Mouse (Mus musculus) MEL (cell line): ENCODE measurements at regions not wholly inside any gene's neighbourhood (a gene's known extent, or its start where the extent isn't known, plus 50 kb on each side); places are given as distances from the start of the nearest gene placed in this dataset.

ENCODE experiments used
- DNase-seq: peaks from one replicate; pipeline ENCODE4 v3.0.0; 2011; ENCODE audit warnings: low read depth, low spot score
- H3K27ac ChIP-seq: 2 replicates; pipeline ENCODE4 v1.5.1; 2012; ENCODE audit warnings: low read depth, mild to moderate bottlenecking, control low read depth, low read length, moderate library complexity; ENCODE audit not compliant: control insufficient read depth
- H3K27me3 ChIP-seq, 2 experiments: fragments of 150-350 bp in 1 of 2; sonication (generic) in 1 of 2; 2 replicates each; pipeline ENCODE4 v1.6.1; 2012; ENCODE audit warnings: low read length in 2 of 2, mild to moderate bottlenecking in 2 of 2, improper control_type of control experiment in 1 of 2, moderate library complexity in 1 of 2; ENCODE audit not compliant: insufficient read depth in 2 of 2, control insufficient read depth in 1 of 2
- H3K36me3 ChIP-seq, 2 experiments: 2 replicates each; pipeline ENCODE4 v1.6.1; 2012 to 2014; ENCODE audit warnings: low read length in 2 of 2, improper control_type of control experiment in 1 of 2, inconsistent platforms in 1 of 2, mild to moderate bottlenecking in 1 of 2; ENCODE audit not compliant: insufficient read depth in 2 of 2, control insufficient read depth in 1 of 2
- H3K4me1 ChIP-seq, 2 experiments: fragments of 150-350 bp in 1 of 2; sonication (generic) in 1 of 2; 2 replicates each; pipeline ENCODE4 v1.6.1; 2012; ENCODE audit warnings: low read length in 2 of 2, improper control_type of control experiment in 1 of 2, mild to moderate bottlenecking in 1 of 2; ENCODE audit not compliant: insufficient read depth in 2 of 2, control insufficient read depth in 1 of 2
- H3K4me3 ChIP-seq, 2 experiments: fragments of 150-350 bp in 1 of 2; sonication (generic) in 1 of 2; 2 replicates each; pipeline ENCODE4 v1.5.1; 2012; ENCODE audit warnings: low read depth in 2 of 2, low read length in 2 of 2, mild to moderate bottlenecking in 2 of 2, moderate library complexity in 2 of 2, control low read depth in 1 of 2, improper control_type of control experiment in 1 of 2; ENCODE audit not compliant: control insufficient read depth in 1 of 2, insufficient read depth in 1 of 2
- H3K79me2 ChIP-seq: 2 replicates; pipeline ENCODE4 v1.6.1; 2012; ENCODE audit warnings: mild to moderate bottlenecking, low read length, moderate library complexity; ENCODE audit not compliant: control insufficient read depth, poor library complexity, insufficient read depth
- H3K9ac ChIP-seq: 2 replicates; pipeline ENCODE4 v1.6.1; 2012; ENCODE audit warnings: low read depth, mild to moderate bottlenecking, control low read depth, low read length, moderate library complexity; ENCODE audit not compliant: control insufficient read depth, poor library complexity, severe bottlenecking
- H3K9me3 ChIP-seq: fragments of 150-350 bp; sonication (generic); replicated peaks from 2 replicates; pipeline ENCODE4 v1.6.1; 2012; ENCODE audit warnings: mild to moderate bottlenecking, low read length, improper control_type of control experiment, moderate library complexity; ENCODE audit not compliant: insufficient read depth
- BHLHE40 ChIP-seq: IDR thresholded peaks from 2 replicates; pipeline ENCODE4 v1.6.1; 2012; ENCODE audit warnings: low read depth, mild to moderate bottlenecking, inconsistent platforms, low read length, improper control_type of control experiment, borderline replicate concordance
- CHD2 ChIP-seq: IDR thresholded peaks from 2 replicates; pipeline ENCODE4 v1.6.1; 2011; ENCODE audit warnings: low read length, improper control_type of control experiment
- CTCF ChIP-seq, 3 experiments: IDR thresholded peaks in 2 of 3; conservative IDR thresholded peaks in 1 of 3; 2 replicates each; pipeline ENCODE4 v1.5.1; 2011 to 2012; ENCODE audit warnings: low read length in 3 of 3, low read depth in 2 of 3, mild to moderate bottlenecking in 2 of 3, improper control_type of control experiment in 1 of 3, inconsistent platforms in 1 of 3, mixed read lengths in 1 of 3, moderate library complexity in 1 of 3; ENCODE audit not compliant: control insufficient read depth in 1 of 3, insufficient read depth in 1 of 3, poor library complexity in 1 of 3, severe bottlenecking in 1 of 3
- ELF1 ChIP-seq: IDR thresholded peaks from 2 replicates; pipeline ENCODE4 v1.6.1; 2014; ENCODE audit warnings: low read depth, mild to moderate bottlenecking, inconsistent platforms, low read length, improper control_type of control experiment, moderate library complexity
- EP300 ChIP-seq, 2 experiments: IDR thresholded peaks; 2 replicates each; pipeline ENCODE4 v1.6.1; 2011; ENCODE audit warnings: improper control_type of control experiment in 2 of 2, low read length in 2 of 2, low read depth in 1 of 2, mild to moderate bottlenecking in 1 of 2
- GATA1 ChIP-seq: IDR thresholded peaks from 2 replicates; pipeline ENCODE4 v1.6.1; 2011; ENCODE audit warnings: low read depth, low read length, improper control_type of control experiment
- HCFC1 ChIP-seq: IDR thresholded peaks from 2 replicates; pipeline ENCODE4 v1.6.1; 2012; ENCODE audit warnings: low read depth, mild to moderate bottlenecking, inconsistent platforms, low read length, improper control_type of control experiment, moderate library complexity
- JUND ChIP-seq: IDR thresholded peaks from 2 replicates; pipeline ENCODE4 v1.6.1; 2011; ENCODE audit warnings: low read depth, mild to moderate bottlenecking, improper control_type of control experiment, low read length
- MAFK ChIP-seq: IDR thresholded peaks from 2 replicates; pipeline ENCODE4 v1.6.1; 2011; ENCODE audit warnings: low read depth, mild to moderate bottlenecking, low read length, improper control_type of control experiment, borderline replicate concordance
- MYC ChIP-seq: IDR thresholded peaks from 2 replicates; pipeline ENCODE4 v1.6.1; 2011; ENCODE audit warnings: low read depth, mild to moderate bottlenecking, low read length, improper control_type of control experiment, moderate library complexity
- NRF1 ChIP-seq: IDR thresholded peaks from 2 replicates; pipeline ENCODE4 v1.6.1; 2014; ENCODE audit warnings: low read depth, mild to moderate bottlenecking, inconsistent platforms, low read length, improper control_type of control experiment, moderate library complexity; ENCODE audit not compliant: poor library complexity, insufficient read depth, severe bottlenecking
- POLR2A ChIP-seq, 2 experiments: IDR thresholded peaks; 2 replicates each; pipeline ENCODE4 v1.6.1; 2011 to 2012; ENCODE audit warnings: low read length in 2 of 2, mild to moderate bottlenecking in 2 of 2, control low read depth in 1 of 2, improper control_type of control experiment in 1 of 2, low read depth in 1 of 2, moderate library complexity in 1 of 2; ENCODE audit not compliant: control insufficient read depth in 1 of 2, insufficient read depth in 1 of 2, poor library complexity in 1 of 2
- POLR2AphosphoS2 ChIP-seq: IDR thresholded peaks from 2 replicates; pipeline ENCODE4 v1.6.1; 2011; ENCODE audit warnings: low read length, improper control_type of control experiment
- RAD21 ChIP-seq: IDR thresholded peaks from 2 replicates; pipeline ENCODE4 v1.6.1; 2011; ENCODE audit warnings: mild to moderate bottlenecking, low read depth, low read length, improper control_type of control experiment
- RCOR1 ChIP-seq: IDR thresholded peaks from 2 replicates; pipeline ENCODE4 v1.6.1; 2012; ENCODE audit warnings: low read depth, mild to moderate bottlenecking, inconsistent platforms, low read length, improper control_type of control experiment
- TAL1 ChIP-seq: IDR thresholded peaks from 2 replicates; pipeline ENCODE4 v1.6.1; 2012; ENCODE audit warnings: mild to moderate bottlenecking, inconsistent platforms, low read length, moderate library complexity, mixed read lengths
- USF1 ChIP-seq: IDR thresholded peaks from 2 replicates; pipeline ENCODE4 v1.6.1; 2014; ENCODE audit warnings: low read depth, mild to moderate bottlenecking, inconsistent platforms, low read length, improper control_type of control experiment, moderate library complexity
- USF2 ChIP-seq, 2 experiments: IDR thresholded peaks; 2 replicates each; pipeline ENCODE4 v1.6.1; 2011 to 2012; ENCODE audit warnings: improper control_type of control experiment in 2 of 2, low read length in 2 of 2, borderline replicate concordance in 1 of 2, inconsistent platforms in 1 of 2, low read depth in 1 of 2, mild to moderate bottlenecking in 1 of 2; ENCODE audit not compliant: insufficient read depth in 1 of 2
- ZKSCAN1 ChIP-seq: IDR thresholded peaks from 2 replicates; pipeline ENCODE4 v1.6.1; 2012; ENCODE audit warnings: low read depth, mild to moderate bottlenecking, inconsistent platforms, low read length, improper control_type of control experiment, moderate library complexity
- ZNF384 ChIP-seq: IDR thresholded peaks from 2 replicates; pipeline ENCODE4 v1.6.1; 2012; ENCODE audit warnings: low read depth, mild to moderate bottlenecking, inconsistent platforms, low read length, improper control_type of control experiment

DNA sequence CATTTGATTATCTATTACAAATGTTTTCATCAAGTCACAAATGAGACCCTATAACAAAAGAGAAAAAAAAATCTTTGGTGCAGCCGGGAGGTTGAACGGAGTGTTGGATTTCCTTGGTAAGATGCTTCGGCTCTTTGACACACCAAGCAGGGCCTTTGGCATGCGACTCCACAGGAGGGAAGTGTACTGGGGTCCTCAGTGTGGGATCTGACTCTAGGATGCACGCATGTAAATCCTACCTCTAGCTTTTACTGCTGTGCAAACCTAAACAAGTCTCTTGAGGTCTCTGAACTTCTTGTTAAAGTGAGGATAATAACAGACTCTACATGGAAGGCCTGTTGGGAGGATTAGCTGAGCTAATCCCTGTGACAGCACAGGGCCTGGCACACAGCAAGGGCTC lies 257.6 kb upstream of the Irx3 start:
- no peak overlapping the region for H3K9ac ChIP-seq
- H3K79me2 ChIP-seq: no peaks in the 10 kb centered on the region
- no peaks in the 10 kb centered on the region for H3K9me3 ChIP-seq
- no peak overlapping the region for H3K4me3 ChIP-seq
- no peak for TF ChIP-seq NRF1
- TF ChIP-seq USF1: no peak
- no peak for TF ChIP-seq ZNF384
- TF ChIP-seq USF2 (IDR thresholded peaks at IDR 0.05; ENCODE audit: borderline replicate concordance in 1 of 2, insufficient read depth in 1 of 2, low read depth in 1 of 2, low read length in 2 of 2): no peak
- no peak for TF ChIP-seq CHD2
- TF ChIP-seq POLR2AphosphoS2: no peak
- no peak for TF ChIP-seq EP300 (IDR thresholded peaks at IDR 0.05; ENCODE audit: low read depth in 1 of 2, low read length in 2 of 2)
- no peak for TF ChIP-seq RCOR1
- H3K27ac ChIP-seq: no peak overlapping the region
- no peaks in the 10 kb centered on the region for H3K36me3 ChIP-seq
- no peaks in the 10 kb centered on the region for H3K4me1 ChIP-seq
- no peaks in the 10 kb centered on the region for H3K27me3 ChIP-seq
- DNase-seq: no peak

- no peak for TF ChIP-seq POLR2A (IDR thresholded peaks at IDR 0.05; ENCODE audit: control insufficient read depth in 1 of 2, insufficient read depth in 1 of 2, low read depth in 1 of 2, low read length in 2 of 2, poor library complexity in 1 of 2)
- no peak for TF ChIP-seq ZKSCAN1
- no peak for TF ChIP-seq BHLHE40
- TF ChIP-seq MYC: no peak
- no peak for TF ChIP-seq GATA1
- no peak for TF ChIP-seq CTCF (IDR thresholded peaks at IDR 0.05 in 2 of 3, conservative IDR thresholded peaks at IDR 0.05 in 1 of 3; ENCODE audit: control insufficient read depth in 1 of 3, insufficient read depth in 1 of 3, low read depth in 2 of 3, low read length in 3 of 3, poor library complexity in 1 of 3, severe bottlenecking in 1 of 3)
- TF ChIP-seq NRF1: no peak
- TF ChIP-seq CHD2: no peak
- TF ChIP-seq ZNF384: no peak
- TF ChIP-seq POLR2AphosphoS2: no peak
- no peak for TF ChIP-seq HCFC1
- no peak for TF ChIP-seq JUND
- TF ChIP-seq MAFK: no peak
- TF ChIP-seq RAD21: no peak
- TF ChIP-seq TAL1: no peak
- TF ChIP-seq ELF1: no peak
- Histone ChIP-seq H3K27me3 (no peaks in the 10 kb centered on the region), H3K27ac (no peak overlapping the region), H3K9ac (no peak overlapping the region), H3K9me3 (no peaks in the 10 kb centered on the region), H3K36me3 (no peaks in the 10 kb centered on the region), H3K4me1 (no peaks in the 10 kb centered on the region), H3K79me2 (no peaks in the 10 kb centered on the region), H3K4me3 (no peak overlapping the region)
- no peak for DNase-seq
These were observed 257.1 kb upstream of the Irx3 start for GRCm38 (mm10) chr8:92058953-92059352.
